Mouse (Mus musculus): ENCODE measurements around the gene Krt7.

Krt7 gene

GRCm38 (mm10) chr15:101376776-101377061 lies 34.1 kb upstream of the Krt7 start:
- no peak for DNase-seq (ENCODE audit: low read depth)

DNA sequence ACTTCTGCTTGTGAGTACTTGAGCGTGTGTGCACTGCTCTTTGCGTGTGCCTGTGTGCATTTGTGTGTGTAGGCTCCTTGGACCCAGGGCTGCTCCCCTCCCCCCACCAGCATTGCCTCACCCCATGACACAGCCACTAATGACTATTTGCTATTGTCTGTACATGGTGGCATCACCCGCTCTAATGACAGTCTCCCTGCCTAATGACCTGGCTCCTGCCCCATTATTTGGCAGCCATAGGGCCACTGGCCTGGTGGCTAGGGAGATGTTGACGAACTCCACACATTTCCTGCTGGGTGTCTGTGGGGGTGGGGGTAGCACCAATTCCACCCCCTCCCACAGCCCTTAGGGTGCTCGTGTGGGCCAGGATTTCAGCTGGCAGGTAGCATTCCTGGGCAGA lies 32.2 kb upstream of the Krt7 start:
- no peak for DNase-seq (ENCODE audit: low read depth)

DNA sequence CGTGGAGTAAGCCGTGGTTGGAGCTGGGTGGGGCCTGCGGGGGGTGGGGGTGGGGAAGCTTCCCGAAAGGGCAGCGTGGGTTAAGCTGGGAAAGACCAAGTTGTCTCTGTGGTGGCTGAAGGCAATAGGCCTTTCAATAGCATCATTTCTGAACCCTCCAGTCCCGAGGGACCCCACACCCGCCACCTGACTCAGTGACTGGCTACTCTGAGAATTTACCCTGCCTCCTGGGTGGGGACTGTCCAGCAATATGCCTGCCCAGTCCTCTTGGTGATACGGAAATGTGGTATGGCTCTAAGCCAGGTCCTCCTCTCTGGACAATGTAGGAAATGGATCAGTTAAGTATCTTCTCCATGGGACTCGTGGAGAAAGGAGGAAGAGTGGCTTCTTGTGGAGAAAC lies 29.1 kb upstream of the Krt7 start:
- no peak for DNase-seq (ENCODE audit: low read depth)

- DNase-seq (ENCODE audit: low read depth), result no peak
These were observed 28.0 kb upstream of the Krt7 start for GRCm38 (mm10) chr15:101382811-101383210.

DNA sequence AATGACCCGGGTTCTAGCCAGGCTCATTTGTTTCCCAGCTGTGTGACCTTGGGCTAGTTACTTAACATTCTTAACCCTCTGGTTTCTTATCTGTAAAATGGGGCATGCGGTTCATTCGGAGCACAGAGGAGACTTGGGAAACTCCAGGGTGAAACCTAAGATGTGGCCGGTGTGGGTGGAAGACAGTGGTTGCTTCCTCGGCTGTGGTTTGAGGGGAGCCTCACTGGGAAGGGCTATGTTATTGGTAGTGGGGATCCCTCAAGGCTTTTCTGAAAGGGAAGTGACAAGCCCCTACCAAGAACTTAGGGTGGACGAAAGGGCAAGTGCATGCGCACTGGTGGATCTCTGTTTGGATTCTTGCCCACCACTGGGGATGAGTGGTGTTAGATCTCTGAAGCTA lies 26.2 kb upstream of the Krt7 start:
- DNase-seq (ENCODE audit: low read depth), result no peak

DNA sequence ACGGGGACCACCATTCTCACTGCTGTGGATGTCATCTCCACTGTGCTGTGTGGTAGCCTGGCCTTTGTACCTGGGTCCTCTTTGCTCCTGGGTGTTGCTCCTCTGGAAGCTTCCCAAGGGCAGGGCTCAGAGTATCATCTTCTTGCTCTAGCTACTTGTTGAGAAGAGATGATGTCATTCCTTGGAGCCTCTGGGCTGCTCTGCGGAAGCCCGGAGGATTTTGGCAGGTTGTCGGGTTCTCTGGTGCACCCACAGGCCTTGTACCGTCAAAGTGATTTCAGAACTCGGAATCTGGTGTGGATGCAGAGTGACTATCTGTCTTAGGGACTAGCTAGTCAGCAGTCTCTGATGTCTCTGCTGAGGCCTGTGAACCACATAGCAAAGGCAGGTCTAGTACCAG lies 25.8 kb upstream of the Krt7 start:
- no peak for DNase-seq (ENCODE audit: low read depth)

DNA sequence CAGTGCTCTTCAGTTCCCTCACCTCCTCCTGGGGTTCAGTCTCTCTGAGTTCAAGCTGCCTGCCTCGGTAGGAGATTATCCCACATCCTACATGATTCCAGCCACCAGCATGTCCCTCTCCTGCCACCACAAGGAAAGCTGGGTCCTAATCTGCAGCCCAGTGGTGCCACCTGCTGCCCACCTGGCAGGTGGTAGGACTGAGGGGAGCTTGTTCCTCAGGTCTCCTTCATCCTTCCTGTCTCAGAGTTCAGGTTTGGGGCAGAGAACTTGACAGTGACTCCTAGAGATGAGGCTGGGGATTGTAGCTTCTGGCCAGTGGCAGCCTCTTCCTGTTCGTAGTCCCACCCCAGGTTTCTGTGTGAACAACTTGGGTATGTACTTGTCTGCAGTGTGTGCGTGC lies 23.7 kb upstream of the Krt7 start:
- DNase-seq (ENCODE audit: low read depth), result peak; percentile 8

- peak; percentile 30 for DNase-seq (ENCODE audit: low read depth)
These were observed 22.8 kb upstream of the Krt7 start for GRCm38 (mm10) chr15:101388034-101388541.

GRCm38 (mm10) chr15:101390203-101390602 lies 20.6 kb upstream of the Krt7 start:
- no peak for DNase-seq (ENCODE audit: low read depth)

- no peak for DNase-seq (ENCODE audit: low read depth)
These were observed 18.6 kb upstream of the Krt7 start for GRCm38 (mm10) chr15:101392251-101392650.

GRCm38 (mm10) chr15:101394908-101395307 lies 15.9 kb upstream of the Krt7 start:
- DNase-seq (ENCODE audit: low read depth), result no peak

DNA sequence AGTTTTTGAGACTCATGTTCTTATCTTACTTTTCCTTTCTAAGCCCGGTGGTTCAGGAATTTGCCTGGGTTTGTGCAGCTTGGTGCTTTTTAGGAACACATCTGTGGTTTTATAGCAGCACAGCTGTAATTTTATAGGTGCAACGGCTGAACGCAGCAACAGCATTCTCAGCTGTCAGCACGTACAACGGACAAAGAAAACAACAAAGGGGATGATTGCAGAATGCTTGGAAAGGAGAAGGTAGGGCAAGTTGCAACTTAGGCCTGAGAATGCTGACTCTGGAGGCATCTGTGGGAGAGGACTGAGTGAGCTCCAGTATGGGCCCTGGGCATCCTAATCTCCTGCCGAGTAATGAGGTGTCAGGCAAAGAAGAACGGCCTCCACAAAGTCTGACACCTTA lies 14.4 kb upstream of the Krt7 start:
- no peak for DNase-seq (ENCODE audit: low read depth)

GRCm38 (mm10) chr15:101396921-101397320 lies 13.9 kb upstream of the Krt7 start:
- DNase-seq (ENCODE audit: low read depth), result no peak

GRCm38 (mm10) chr15:101397683-101398082 lies 13.2 kb upstream of the Krt7 start:
- no peak for DNase-seq (ENCODE audit: low read depth)

GRCm38 (mm10) chr15:101398269-101398668 lies 12.6 kb upstream of the Krt7 start:
- DNase-seq (ENCODE audit: low read depth), result no peak

GRCm38 (mm10) chr15:101412188-101412587 lies 1.3 kb downstream of the Krt7 start:
- DNase-seq (ENCODE audit: low read depth), result no peak

DNA sequence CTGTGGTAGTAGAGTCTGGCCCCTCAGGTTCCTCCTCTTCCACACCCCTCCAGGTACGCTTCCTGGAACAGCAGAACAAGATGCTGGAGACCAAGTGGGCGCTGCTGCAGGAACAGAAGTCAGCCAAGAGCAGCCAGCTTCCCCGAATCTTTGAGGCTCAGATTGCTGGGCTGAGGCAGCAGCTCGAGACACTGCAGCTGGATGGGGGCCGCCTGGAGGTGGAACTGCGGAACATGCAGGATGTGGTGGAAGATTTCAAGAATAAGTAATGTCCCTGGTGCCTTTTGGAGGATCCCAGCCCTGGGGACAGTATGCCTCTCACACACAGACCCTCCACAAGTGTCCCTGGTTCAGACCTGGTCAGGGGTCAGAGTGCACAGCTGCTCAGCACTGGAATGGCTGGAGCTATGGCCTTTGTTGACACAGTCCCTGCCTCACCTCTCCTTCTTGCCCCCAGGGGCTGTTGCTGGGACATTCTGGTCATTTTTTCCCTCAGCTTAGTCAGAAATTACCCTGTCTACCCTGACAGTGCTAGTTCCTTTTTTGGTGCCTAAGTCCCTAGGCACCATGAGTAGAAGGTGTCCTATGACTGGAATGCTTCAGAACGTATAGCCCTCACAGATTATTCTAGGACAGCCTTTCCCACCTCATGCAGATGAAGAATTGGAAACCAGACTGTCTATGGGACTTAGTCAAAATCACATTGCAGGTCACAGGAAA lies 3.2 kb downstream of the Krt7 start:
- DNase-seq (ENCODE audit: low read depth), result no peak

DNA sequence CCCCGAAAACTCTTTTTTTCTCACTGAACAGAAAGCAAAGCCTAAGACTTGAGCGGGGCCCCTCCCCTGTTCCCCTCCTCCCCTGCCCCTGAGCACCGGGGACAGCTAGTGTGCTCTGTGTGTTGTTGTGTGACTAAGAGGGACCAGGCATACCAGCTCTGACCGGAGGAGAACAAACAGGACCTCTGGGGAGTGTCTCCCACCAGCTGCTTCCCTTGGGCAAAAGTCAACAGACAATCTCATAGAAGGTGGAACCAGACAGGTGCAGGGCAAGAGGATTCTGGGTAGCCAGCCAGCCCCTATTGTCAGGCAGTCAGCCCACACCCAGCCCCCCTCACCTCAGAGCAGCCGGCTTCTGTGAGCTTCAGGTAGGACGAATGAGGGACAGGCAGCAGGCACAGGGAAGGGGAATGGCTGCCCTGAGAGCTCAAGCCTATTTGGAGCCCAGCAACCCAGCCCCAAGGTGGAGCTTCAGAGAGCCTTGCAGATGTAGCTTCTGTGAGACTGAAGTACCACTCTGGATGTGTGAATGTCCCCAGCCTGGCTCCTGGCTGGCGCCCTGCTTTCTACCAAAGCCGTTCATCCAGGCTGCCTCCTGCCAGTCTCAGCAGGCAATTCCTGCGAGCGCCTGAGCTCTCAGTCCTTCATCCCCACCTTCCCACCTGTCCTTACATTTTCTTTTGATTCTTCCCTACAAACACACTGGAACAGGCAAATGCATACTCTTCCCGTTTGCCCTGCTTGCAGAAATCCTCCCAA lies 4.1 kb downstream of the Krt7 start:
- no peak for DNase-seq (ENCODE audit: low read depth)

- no peak for DNase-seq (ENCODE audit: low read depth)
These were observed 8.1 kb downstream of the Krt7 start for GRCm38 (mm10) chr15:101418950-101419349.

DNA sequence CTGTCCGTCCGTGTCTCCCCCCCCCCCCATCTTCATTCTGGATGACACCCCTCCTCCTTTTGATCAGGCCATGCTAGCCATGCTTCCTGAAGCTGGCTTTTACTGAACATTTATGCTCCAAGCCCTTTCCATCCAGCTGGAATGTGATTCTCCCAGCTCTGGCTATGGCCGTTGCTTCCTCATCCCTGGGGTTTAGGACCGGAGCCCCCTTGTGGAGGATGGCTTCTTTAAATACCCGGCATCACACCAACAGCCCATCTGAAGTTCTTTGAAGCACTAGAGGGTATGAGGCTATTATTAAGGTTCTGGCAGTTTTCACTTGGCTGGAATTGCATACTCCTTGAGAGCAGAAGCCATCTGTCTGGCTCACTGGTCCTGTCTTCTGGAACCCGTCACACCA lies 10.1 kb downstream of the Krt7 start:
- no peak for DNase-seq (ENCODE audit: low read depth)

DNA sequence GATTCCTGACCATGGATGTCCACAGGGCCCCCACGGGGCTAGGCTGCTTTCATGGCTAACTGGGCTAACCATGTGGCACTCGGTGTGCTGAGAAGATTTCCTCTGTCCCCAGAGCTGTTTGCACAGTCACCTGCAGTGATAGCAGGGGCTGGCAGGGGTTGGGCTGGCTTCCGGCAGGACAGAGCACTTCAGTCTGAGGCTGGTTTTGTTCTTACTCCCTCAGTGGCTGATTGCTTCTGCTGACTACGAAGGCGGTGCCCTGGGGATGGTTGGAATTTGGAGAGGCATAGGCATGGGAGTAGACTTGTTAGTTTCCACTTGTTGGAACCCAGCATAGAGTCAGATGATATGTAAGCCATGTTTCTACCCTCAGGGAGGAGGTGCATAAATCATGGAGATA lies 14.1 kb downstream of the Krt7 start:
- no peak for DNase-seq (ENCODE audit: low read depth)

- no peak for DNase-seq (ENCODE audit: low read depth)
These were observed 25.8 kb downstream of the Krt7 start for GRCm38 (mm10) chr15:101436611-101437010.

DNA sequence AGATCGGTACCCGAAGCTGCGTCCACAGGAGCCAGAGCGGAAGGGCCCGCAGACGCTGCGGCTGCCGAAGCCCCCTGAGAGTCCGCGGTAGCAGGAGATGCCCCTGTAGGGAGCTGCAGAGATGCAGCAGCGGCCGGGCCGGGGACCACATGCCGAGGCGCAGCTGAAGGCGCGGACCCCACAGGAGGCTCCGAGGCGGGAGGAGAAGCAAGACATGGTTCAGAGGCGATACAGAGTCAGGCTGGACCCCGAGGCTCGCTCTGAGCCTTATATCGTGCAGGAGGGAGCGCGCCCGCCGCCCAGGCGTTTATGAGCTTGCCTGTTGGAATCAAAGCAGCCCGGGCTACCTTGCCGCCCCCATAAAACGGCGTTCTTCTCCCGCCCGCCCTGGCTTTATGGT lies 27.7 kb downstream of the Krt7 start, which contains the start of gene Krt87:
TSS of gene Krt87 (minus strand) at position 250 of the 400 bp plus-strand sequence.
- no peak for DNase-seq (ENCODE audit: low read depth)

DNA sequence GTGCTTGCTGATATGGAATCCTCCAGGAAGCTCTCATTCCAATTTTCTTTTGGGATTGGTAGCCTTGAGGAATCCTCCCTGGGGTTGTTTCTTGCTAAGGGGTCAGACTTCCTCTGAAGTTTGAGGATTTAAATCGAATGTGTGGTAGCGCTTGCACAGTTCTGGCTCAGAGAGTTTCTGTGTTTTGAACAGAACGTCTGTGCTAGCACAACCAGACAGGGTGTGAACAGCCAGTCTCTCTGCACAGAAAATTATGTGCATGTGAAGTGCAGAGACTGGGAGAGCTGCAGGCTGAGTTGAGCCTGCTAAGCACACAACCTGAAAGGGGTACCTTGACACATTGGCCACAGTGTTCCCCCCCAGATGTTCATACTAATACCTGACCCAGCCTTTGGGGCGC lies 30.0 kb downstream of the Krt7 start:
- DNase-seq (ENCODE audit: low read depth), result no peak

Measured in naive thymus-derived CD4-positive, alpha-beta T cell, adult 2 months (primary cell).